Comparison of ENCODE assay signal across 8 mouse cellular contexts in genomic region chr11:48817794-48818193, GRCm38 (mm10). TPM values are rescaled to one million over a fixed set of nuclear protein-coding genes. Genes with fewer than 3 reads are reported as not detected.
A peak's percentile ranks its signal among the peaks of the same experiment; 100 is the strongest.
DNase-seq lines count a peak whose midpoint lies in the region; ATAC-seq and TF ChIP-seq lines count a peak whose summit lies in the region.

No protein-coding gene starts in this region.

- TF ChIP-seq POLR2A in spleen, adult 2 months (IDR thresholded peaks at IDR 0.05; ENCODE audit: low read depth, low read length) = no peak

- peak overlapping the region; percentile 98; the same call in 1 of the 2 replicates for H3K27ac ChIP-seq in spleen, adult 2 months (ENCODE audit: insufficient read depth, low read length)
- peak overlapping the region; percentile 86 for H3K27ac ChIP-seq in liver, embryonic 11.5 days (ENCODE audit: low read depth, low read length)
- peak overlapping the region; percentile 99 for H3K27ac ChIP-seq in stomach, postnatal 0 days (replicated peaks)

- H3K4me3 ChIP-seq in spleen, adult 2 months (ENCODE audit: extremely low read depth, insufficient read depth, insufficient read length) = peak overlapping the region; percentile 98
- H3K4me3 ChIP-seq in liver, embryonic 11.5 days (ENCODE audit: low read depth, low read length) = peak overlapping the region; percentile 95
- peak overlapping the region; percentile 73 for H3K4me3 ChIP-seq in stomach, postnatal 0 days (ENCODE audit: low read depth, low read length)

- ATAC-seq in CD4-positive, CD25-positive, alpha-beta regulatory T cell, adult 4 months = no peak
- ATAC-seq in liver, embryonic 11.5 days (replicated peaks; ENCODE audit: low FRiP score) = no peak
- no peak for ATAC-seq in stomach, postnatal 0 days (ENCODE audit: low FRiP score, low TSS enrichment)

- H3K27me3 ChIP-seq in spleen, adult 2 months (ENCODE audit: control insufficient read depth, insufficient read depth, low read length) = no peaks in the 10 kb centered on the region
- H3K27me3 ChIP-seq in liver, embryonic 11.5 days (replicated peaks; ENCODE audit: control insufficient read depth, insufficient read depth, low read length) = no peaks in the 10 kb centered on the region
- no peaks in the 10 kb centered on the region for H3K27me3 ChIP-seq in stomach, postnatal 0 days (ENCODE audit: control insufficient read depth, insufficient read depth, low read length)

- peak overlapping the region; percentile 76 for H3K4me2 ChIP-seq in liver, embryonic 11.5 days
- H3K4me2 ChIP-seq in stomach, postnatal 0 days (replicated peaks; ENCODE audit: low read depth) = peak overlapping the region; percentile 53

- no peaks in the 10 kb centered on the region for H3K36me3 ChIP-seq in spleen, adult 2 months (ENCODE audit: control insufficient read depth, insufficient read depth, low read length)
- H3K36me3 ChIP-seq in liver, embryonic 11.5 days (ENCODE audit: control insufficient read depth, insufficient read depth, low read length) = peaks cover 4% of the 10 kb centered on the region; the same call in 1 of the 2 replicates
- H3K36me3 ChIP-seq in stomach, postnatal 0 days (ENCODE audit: control insufficient read depth, insufficient read depth, low read length) = no peaks in the 10 kb centered on the region

- H3K4me1 ChIP-seq in spleen, adult 2 months (ENCODE audit: control insufficient read depth, insufficient read depth, insufficient read length) = peaks cover 9% of the 10 kb centered on the region
- H3K4me1 ChIP-seq in liver, embryonic 11.5 days (replicated peaks; ENCODE audit: control insufficient read depth, insufficient read depth, low read length) = peaks cover 22% of the 10 kb centered on the region
- no peaks in the 10 kb centered on the region for H3K4me1 ChIP-seq in stomach, postnatal 0 days (replicated peaks; ENCODE audit: control insufficient read depth, insufficient read depth)

- H3K9me3 ChIP-seq in liver, embryonic 11.5 days (ENCODE audit: control insufficient read depth, low read length) = no peaks in the 10 kb centered on the region
- no peaks in the 10 kb centered on the region for H3K9me3 ChIP-seq in stomach, postnatal 0 days (ENCODE audit: control insufficient read depth, low read length)

- peak; percentile 40 for DNase-seq in CD4-positive, CD25-positive, alpha-beta regulatory T cell, adult 2 months (ENCODE audit: low read depth, low spot score)
- no peak for DNase-seq in spleen, adult 2 months (ENCODE audit: low read depth in 1 of 2, low spot score in 2 of 2)
- no peak for DNase-seq in spleen, postnatal 4 days (ENCODE audit: low spot score in 2 of 2)
- DNase-seq in liver, embryonic 11.5 days (ENCODE audit: low spot score) = no peak
- no peak for DNase-seq in stomach, postnatal 0 days (ENCODE audit: low spot score)
- no peak for DNase-seq in cerebellum, adult 11 months
- DNase-seq in frontal cortex, postnatal 36 days (ENCODE audit: low spot score in 2 of 2) = no peak

- no peak for TF ChIP-seq EP300 in stomach, postnatal 0 days (optimal IDR thresholded peaks at IDR 0.05)

- peak overlapping the region; percentile 80 for H3K9ac ChIP-seq in liver, embryonic 11.5 days (ENCODE audit: low read depth, low read length)
- H3K9ac ChIP-seq in stomach, postnatal 0 days (ENCODE audit: low read length) = peak overlapping the region; percentile 95

- WGBS in spleen, adult 2 months = 3% methylated on average over 9 of the region's 9 CpGs
- 6% methylated on average over 9 of the region's 9 CpGs for WGBS in liver, embryonic 11.5 days
- WGBS in stomach, postnatal 0 days = 3% methylated on average over 9 of the region's 9 CpGs

- TF ChIP-seq CTCF in spleen, adult 2 months (IDR thresholded peaks at IDR 0.05; ENCODE audit: extremely low read depth, insufficient read depth, insufficient read length, insufficient replicate concordance) = no peak
- TF ChIP-seq CTCF in stomach, postnatal 0 days (IDR thresholded peaks at IDR 0.05; ENCODE audit: low read depth) = no peak

RNA-seq across cellular contexts. Expression of gene Trim41, which starts 0.6 kb away (rescaled TPM):
- polyA plus RNA-seq in CD4-positive, CD25-positive, alpha-beta regulatory T cell, adult 4 months (2017; shearing (Covaris generic)) = 1 to 10 TPM; 2.0 to 3.7 TPM
- polyA plus RNA-seq in spleen, adult 2 months (2012; rRNA removed) = 24.4 and 24.7 TPM in 2 replicates
- 3.5 and 4.5 TPM in 2 replicates for polyA plus RNA-seq in liver, embryonic 11.5 days (2014; fragmentation: Nextera tagmentation; extraction: Ambion mirVana)
- polyA plus RNA-seq in stomach, postnatal 0 days (2015; fragmentation: Nextera tagmentation; extraction: Ambion mirVana) = 3.6 and 4.0 TPM in 2 replicates

RNA-seq across cellular contexts. Expression of gene Trim7, which starts 8.1 kb away (rescaled TPM):
- polyA plus RNA-seq in CD4-positive, CD25-positive, alpha-beta regulatory T cell, adult 4 months (2017; shearing (Covaris generic)) = 1 to 10 TPM in 1 of 2 experiments, under 1 TPM in 1; 0.77 to 2.1 TPM
- 53.6 and 63.6 TPM in 2 replicates for polyA plus RNA-seq in spleen, adult 2 months (2012; rRNA removed)
- 0.18 and 0.38 TPM in 2 replicates for polyA plus RNA-seq in liver, embryonic 11.5 days (2014; fragmentation: Nextera tagmentation; extraction: Ambion mirVana)
- 3.0 and 3.4 TPM in 2 replicates for polyA plus RNA-seq in stomach, postnatal 0 days (2015; fragmentation: Nextera tagmentation; extraction: Ambion mirVana)

RNA-seq across cellular contexts. Expression of gene Gm12184, which starts 8.7 kb away (rescaled TPM):
- polyA plus RNA-seq in CD4-positive, CD25-positive, alpha-beta regulatory T cell, adult 4 months (2017; shearing (Covaris generic)) = 1 to 10 TPM in 1 of 2 experiments, under 1 TPM in 1; 0.92 to 4.1 TPM
- 3.9 and 6.1 TPM in 2 replicates for polyA plus RNA-seq in spleen, adult 2 months (2012; rRNA removed)
- polyA plus RNA-seq in liver, embryonic 11.5 days (2014; fragmentation: Nextera tagmentation; extraction: Ambion mirVana) = 6.2 and 7.6 TPM in 2 replicates
- 5.0 and 7.3 TPM in 2 replicates for polyA plus RNA-seq in stomach, postnatal 0 days (2015; fragmentation: Nextera tagmentation; extraction: Ambion mirVana)

RNA-seq across cellular contexts. Expression of gene Rack1, which starts 17.7 kb away (rescaled TPM):
- polyA plus RNA-seq in CD4-positive, CD25-positive, alpha-beta regulatory T cell, adult 4 months (2017; shearing (Covaris generic)) = 1,000 to 10,000 TPM; 1,099 to 1,661 TPM
- polyA plus RNA-seq in spleen, adult 2 months (2012; rRNA removed) = 2,204 and 3,047 TPM in 2 replicates
- 1,154 and 1,248 TPM in 2 replicates for polyA plus RNA-seq in liver, embryonic 11.5 days (2014; fragmentation: Nextera tagmentation; extraction: Ambion mirVana)
- 524 and 529 TPM in 2 replicates for polyA plus RNA-seq in stomach, postnatal 0 days (2015; fragmentation: Nextera tagmentation; extraction: Ambion mirVana)

RNA-seq across cellular contexts. Expression of gene Irgm1, which starts 53.7 kb away (rescaled TPM):
- polyA plus RNA-seq in CD4-positive, CD25-positive, alpha-beta regulatory T cell, adult 4 months (2017; shearing (Covaris generic)) = 100 to 1,000 TPM; 189 to 229 TPM
- 10.6 and 13.0 TPM in 2 replicates for polyA plus RNA-seq in spleen, adult 2 months (2012; rRNA removed)
- polyA plus RNA-seq in liver, embryonic 11.5 days (2014; fragmentation: Nextera tagmentation; extraction: Ambion mirVana) = 15.2 and 17.2 TPM in 2 replicates
- 12.8 and 14.4 TPM in 2 replicates for polyA plus RNA-seq in stomach, postnatal 0 days (2015; fragmentation: Nextera tagmentation; extraction: Ambion mirVana)

Comparison
In these comparisons a context has a peak if more than half of its experiments do, and no peak if none do; other contexts are left out.
1. RNA of gene Trim7, which starts 8.1 kb away (polyA plus RNA-seq): 53.6 to 63.6 TPM in spleen, adult 2 months; 3.0 to 3.4 TPM in stomach, postnatal 0 days, 0.77 to 2.1 TPM in CD4-positive, CD25-positive, alpha-beta regulatory T cell, adult 4 months and 0.18 to 0.38 TPM in liver, embryonic 11.5 days; every median in the first group is over 10 times any median in the second.
2. Peak in every context shown above with its lines, with median percentiles within 50 percentile points of each other: H3K27ac ChIP-seq and H3K4me3 ChIP-seq.